In genomic region chr11:52421053-52421778, GRCm38 (mm10) we compare ENCODE assay signal across 7 mouse cellular contexts. TPM values are rescaled to one million over a fixed set of nuclear protein-coding genes. Genes with fewer than 3 reads are reported as not detected.
DNase-seq lines count a peak whose midpoint lies in the region; ATAC-seq and TF ChIP-seq lines count a peak whose summit lies in the region.

No protein-coding gene starts in this region.

- peak; percentile 56 for DNase-seq in CD4-positive helper T cell, adult 2 months (ENCODE audit: low read depth, low spot score)
- DNase-seq in G1E (ENCODE audit: low spot score), result peak; percentile 19
- peak; percentile 84 to 90 for DNase-seq in cerebellum, postnatal 10 days
- peak; percentile 34 to 49 for DNase-seq in gastrocnemius, postnatal 4 days (ENCODE audit: low spot score in 2 of 2)
- DNase-seq in kidney, postnatal 36 days, result peak; percentile 73 to 86
- peak; percentile 55 for DNase-seq in lung, adult 2 months
- DNase-seq in retina, postnatal 7 days (ENCODE audit: low read depth, low spot score), result peak; percentile 54

- TF ChIP-seq CTCF in G1E (IDR thresholded peaks at IDR 0.05; ENCODE audit: low read depth, low read length), result peak; percentile 19; the same call in 1 of the 2 replicates
- peak; percentile 43; the same call in 1 of the 2 replicates for TF ChIP-seq CTCF in lung, adult 2 months (IDR thresholded peaks at IDR 0.05; ENCODE audit: insufficient read depth, low read length)

- H3K4me1 ChIP-seq in G1E (ENCODE audit: insufficient read depth, low read depth, low read length), result no peaks in the 10 kb centered on the region
- H3K4me1 ChIP-seq in lung, adult 2 months (ENCODE audit: control insufficient read depth, insufficient read depth, low read length), result no peaks in the 10 kb centered on the region

- no peak for ATAC-seq in G1E (ENCODE audit: extremely low read depth, insufficient number of reproducible peaks, low FRiP score, poor library complexity, severe bottlenecking)

- H3K9me3 ChIP-seq in G1E (replicated peaks), result no peaks in the 10 kb centered on the region

- 27% methylated on average over 12 of the region's 12 CpGs for WGBS in lung, adult 2 months

- H3K36me3 ChIP-seq in G1E (replicated peaks), result no peaks in the 10 kb centered on the region

- H3K4me3 ChIP-seq in G1E (ENCODE audit: low read depth, low read length), result no peak overlapping the region
- no peak overlapping the region for H3K4me3 ChIP-seq in lung, adult 2 months (replicated peaks; ENCODE audit: extremely low read depth, low read depth, low read length)

- peaks cover 27% of the 10 kb centered on the region for H3K27me3 ChIP-seq in G1E (ENCODE audit: insufficient read depth, low read length)

- no peak for TF ChIP-seq POLR2A in lung, adult 2 months (IDR thresholded peaks at IDR 0.05; ENCODE audit: borderline replicate concordance, extremely low read depth, low read depth, low read length)

RNA-seq across cellular contexts. Expression of gene 9530068E07Rik, which starts 25.0 kb away (rescaled TPM):
- total RNA-seq in G1E (2014; fragmentation: Nextera tagmentation), result 81.2 and 82.7 TPM in 2 replicates
- 53.0 and 53.8 TPM in 2 replicates for total RNA-seq in G1E (2017)
- polyA plus RNA-seq in G1E (2012), result 136 TPM in 2 replicates
- 100 to 1,000 TPM in 1 of 2 experiments, 10 to 100 TPM in 1; 97.0 to 100 TPM for total RNA-seq in gastrocnemius, postnatal 4 days (2021)
- 160 and 194 TPM in 2 replicates for polyA plus RNA-seq in lung, adult 2 months (2012; rRNA removed)

Comparison
In these comparisons a context has a peak if more than half of its experiments do, and no peak if none do; other contexts are left out.
1. DNase-seq: peak in every context shown above with its lines; median percentile 87 in cerebellum, postnatal 10 days; 80 in kidney, postnatal 36 days; 56 in CD4-positive helper T cell, adult 2 months; 55 in lung, adult 2 months; 54 in retina, postnatal 7 days; 42 in gastrocnemius, postnatal 4 days; 19 in G1E.